Mouse (Mus musculus): ENCODE data around the gene Cldn4. TPM values are rescaled to one million over a fixed set of nuclear protein-coding genes. Genes with fewer than 3 reads are reported as not detected.
"Not testable (repeated sequence)": the region's sequence is repeated elsewhere in the genome, so short reads cannot be mapped to it uniquely, and the experiment has no call there.

Cldn4 gene
- polyA plus RNA-seq, 1 experiment = 0.08 TPM

- DNase-seq (ENCODE audit: extremely low spot score in 1 of 2, low spot score in 1 of 2) = not testable (repeated sequence)
These were observed 13.0 kb downstream of the Cldn4 start for GRCm38 (mm10) chr5:134933686-134934085.

GRCm38 (mm10) chr5:134933281-134933680, 13.5 kb downstream of the Cldn4 start:
- no peak for DNase-seq (ENCODE audit: extremely low spot score in 1 of 2, low spot score in 1 of 2)

- peak; percentile 7 to 68 for DNase-seq (ENCODE audit: extremely low spot score in 1 of 2, low spot score in 1 of 2)
These were observed 13.8 kb downstream of the Cldn4 start for GRCm38 (mm10) chr5:134932903-134933276.

- DNase-seq (ENCODE audit: extremely low spot score in 1 of 2, low spot score in 1 of 2) = peak; percentile 77 to 81
These were observed 14.4 kb downstream of the Cldn4 start, which contains the start of gene Mettl27 for GRCm38 (mm10) chr5:134932179-134932902. Gene Mettl27 (plus strand): TSS chr5:134932368.

GRCm38 (mm10) chr5:134929988-134930387, 16.7 kb downstream of the Cldn4 start:
- DNase-seq (ENCODE audit: extremely low spot score in 1 of 2, low spot score in 1 of 2) = no peak

- DNase-seq (ENCODE audit: extremely low spot score in 1 of 2, low spot score in 1 of 2) = no peak
These were observed 20.0 kb downstream of the Cldn4 start for GRCm38 (mm10) chr5:134926726-134927125.

GRCm38 (mm10) chr5:134923141-134923540, 23.6 kb downstream of the Cldn4 start:
- DNase-seq (ENCODE audit: extremely low spot score in 1 of 2, low spot score in 1 of 2) = no peak

GRCm38 (mm10) chr5:134921106-134921505, 25.6 kb downstream of the Cldn4 start:
- DNase-seq (ENCODE audit: extremely low spot score in 1 of 2, low spot score in 1 of 2) = no peak

GRCm38 (mm10) chr5:134920106-134920687, 26.5 kb downstream of the Cldn4 start:
- no peak for DNase-seq (ENCODE audit: extremely low spot score in 1 of 2, low spot score in 1 of 2)

GRCm38 (mm10) chr5:134919097-134919496, 27.6 kb downstream of the Cldn4 start:
- no peak for DNase-seq (ENCODE audit: extremely low spot score in 1 of 2, low spot score in 1 of 2)

GRCm38 (mm10) chr5:134918071-134918832, 28.5 kb downstream of the Cldn4 start:
- DNase-seq (ENCODE audit: extremely low spot score in 1 of 2, low spot score in 1 of 2) = peak in 1 of 2 experiments; percentile 59

- no peak for DNase-seq (ENCODE audit: extremely low spot score in 1 of 2, low spot score in 1 of 2)
These were observed 31.4 kb downstream of the Cldn4 start, which contains the start of gene Cldn13 for GRCm38 (mm10) chr5:134915311-134915710. Gene Cldn13 (minus strand): TSS chr5:134915526.

GRCm38 (mm10) chr5:134914510-134914909, 32.2 kb downstream of the Cldn4 start:
- no peak for DNase-seq (ENCODE audit: extremely low spot score in 1 of 2, low spot score in 1 of 2)

GRCm38 (mm10) chr5:134913753-134914152, 33.0 kb downstream of the Cldn4 start:
- no peak for DNase-seq (ENCODE audit: extremely low spot score in 1 of 2, low spot score in 1 of 2)

- no peak for DNase-seq (ENCODE audit: extremely low spot score in 1 of 2, low spot score in 1 of 2)
These were observed 33.4 kb downstream of the Cldn4 start for GRCm38 (mm10) chr5:134913352-134913751.

- no peak for DNase-seq (ENCODE audit: extremely low spot score in 1 of 2, low spot score in 1 of 2)
These were observed 34.8 kb downstream of the Cldn4 start for GRCm38 (mm10) chr5:134911901-134912300.

GRCm38 (mm10) chr5:134907135-134907534, 39.6 kb downstream of the Cldn4 start:
- peak; percentile 85 to 99 for DNase-seq (ENCODE audit: extremely low spot score in 1 of 2, low spot score in 1 of 2)

- no peak for DNase-seq (ENCODE audit: extremely low spot score in 1 of 2, low spot score in 1 of 2)
These were observed 40.1 kb downstream of the Cldn4 start, which contains the start of gene Tmem270 for GRCm38 (mm10) chr5:134906633-134907032. Gene Tmem270 (minus strand): TSS chr5:134906733.

- DNase-seq (ENCODE audit: extremely low spot score in 1 of 2, low spot score in 1 of 2) = no peak
These were observed 45.1 kb downstream of the Cldn4 start for GRCm38 (mm10) chr5:134901644-134902027.

- peak in 1 of 2 experiments; percentile 57 for DNase-seq (ENCODE audit: extremely low spot score in 1 of 2, low spot score in 1 of 2)
These were observed 45.6 kb downstream of the Cldn4 start for GRCm38 (mm10) chr5:134901012-134901643.

- no peak for DNase-seq (ENCODE audit: extremely low spot score in 1 of 2, low spot score in 1 of 2)
These were observed 49.1 kb downstream of the Cldn4 start for GRCm38 (mm10) chr5:134897596-134897995.

Measured in frontal cortex, adult 2 months (tissue).